Mouse (Mus musculus): ENCODE data around the gene H6pd. TPM values are rescaled to one million over a fixed set of nuclear protein-coding genes. Genes with fewer than 3 reads are reported as not detected.

Gene H6pd
- polyA plus RNA-seq, 1 experiment, result 7.3 TPM

DNA sequence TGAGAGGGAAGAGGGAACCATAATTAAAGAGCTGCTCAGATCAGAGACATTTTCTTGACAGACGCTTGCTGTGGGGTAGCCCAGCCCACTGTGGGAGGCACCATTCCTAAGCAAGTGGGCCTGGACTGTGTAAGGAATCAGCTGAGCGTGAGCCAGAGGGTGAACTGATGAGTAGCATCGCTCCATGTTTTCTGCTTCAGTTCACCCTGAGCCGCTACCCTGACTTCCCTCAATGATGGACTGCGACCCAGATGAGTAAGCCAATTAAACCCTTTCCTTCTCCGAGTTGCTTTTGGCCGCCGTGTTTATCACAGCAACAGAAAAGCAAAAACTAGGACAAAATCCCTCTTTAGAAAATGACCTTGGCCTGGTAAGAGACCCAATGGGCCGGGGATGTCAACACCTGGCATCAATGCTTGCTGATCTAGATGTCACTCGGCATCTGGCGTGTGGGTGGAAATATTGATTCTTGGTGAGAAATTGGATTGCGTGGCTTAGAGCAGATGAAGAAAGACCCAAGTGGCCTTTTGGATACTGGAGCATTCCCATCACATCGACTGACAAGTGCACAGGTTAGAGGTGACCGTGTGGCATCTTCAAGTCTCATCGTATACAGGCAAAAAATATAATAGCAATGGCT, 11.0 kb upstream of the H6pd start:
- TF ChIP-seq CTCF (IDR thresholded peaks at IDR 0.05; ENCODE audit: control insufficient read depth, insufficient read depth, insufficient replicate concordance, low read depth, low read length) (no peak), POLR2A (IDR thresholded peaks at IDR 0.05; ENCODE audit: control insufficient read depth, low read depth, low read length) (no peak)
- H3K27me3 ChIP-seq (ENCODE audit: control insufficient read depth, insufficient read depth, low read length), result no peaks in the 10 kb centered on the region
- H3K27ac ChIP-seq (ENCODE audit: control insufficient read depth, insufficient read depth, low read depth, low read length), result no peak overlapping the region
- H3K36me3 ChIP-seq (ENCODE audit: control insufficient read depth, insufficient read depth, low read length), result no peaks in the 10 kb centered on the region
- peaks cover 4% of the 10 kb centered on the region for H3K4me1 ChIP-seq (ENCODE audit: control insufficient read depth, insufficient read depth, low read length)
- no peak overlapping the region for H3K4me3 ChIP-seq (ENCODE audit: control insufficient read depth, low read depth, low read length)

- Histone ChIP-seq H3K27ac (ENCODE audit: control insufficient read depth, insufficient read depth, low read depth, low read length) (peak overlapping the region; percentile 7), H3K27me3 (ENCODE audit: control insufficient read depth, insufficient read depth, low read length) (no peaks in the 10 kb centered on the region), H3K36me3 (ENCODE audit: control insufficient read depth, insufficient read depth, low read length) (no peaks in the 10 kb centered on the region), H3K4me1 (ENCODE audit: control insufficient read depth, insufficient read depth, low read length) (peaks cover 6% of the 10 kb centered on the region), H3K4me3 (ENCODE audit: control insufficient read depth, low read depth, low read length) (0 out of 2 replicates have a peak overlapping the region, but pooled peaks have one; percentile 7)
- TF ChIP-seq POLR2A (IDR thresholded peaks at IDR 0.05; ENCODE audit: control insufficient read depth, low read depth, low read length), result peak; percentile 39; the same call in 1 of the 2 replicates
- TF ChIP-seq CTCF (IDR thresholded peaks at IDR 0.05; ENCODE audit: control insufficient read depth, insufficient read depth, insufficient replicate concordance, low read depth, low read length), result no peak
Observed at GRCm38 (mm10) chr4:150015436-150015835, 6.6 kb upstream of the H6pd start.

DNA sequence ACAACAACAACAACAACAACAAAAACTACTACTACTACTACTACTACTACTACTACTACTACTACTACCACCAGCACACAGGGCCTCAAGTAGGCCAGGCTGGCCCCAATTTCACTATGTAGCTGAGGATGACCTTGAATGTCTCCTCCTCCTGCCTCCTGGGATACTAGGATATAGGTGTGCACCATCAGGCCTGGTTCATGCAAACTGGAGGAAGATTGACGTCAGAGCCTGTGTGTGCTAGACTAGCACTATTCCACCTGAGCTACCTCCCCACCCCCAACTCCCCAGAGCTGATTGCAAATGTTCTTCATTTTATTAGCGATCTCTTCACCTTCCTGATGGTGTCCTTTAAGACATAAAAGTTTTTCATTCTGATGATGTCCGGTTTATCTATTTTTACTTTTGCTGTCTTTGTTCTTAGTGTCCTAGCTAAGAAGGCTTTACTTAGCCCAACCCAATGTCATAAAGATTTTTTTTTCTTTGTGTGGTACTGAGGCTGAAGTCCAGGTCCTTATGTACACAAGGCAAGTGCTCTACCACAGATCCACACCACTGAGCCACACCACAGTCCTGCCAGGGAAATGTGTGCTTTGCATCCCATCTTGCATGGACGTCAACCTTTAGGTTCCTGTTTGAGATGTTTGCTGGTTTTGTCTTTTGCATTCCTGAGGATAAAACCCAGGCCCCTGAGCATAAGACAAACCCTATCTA, 5.7 kb upstream of the H6pd start:
- H3K36me3 ChIP-seq (ENCODE audit: control insufficient read depth, insufficient read depth, low read length), result no peaks in the 10 kb centered on the region
- TF ChIP-seq CTCF (IDR thresholded peaks at IDR 0.05; ENCODE audit: control insufficient read depth, insufficient read depth, insufficient replicate concordance, low read depth, low read length), result no peak
- TF ChIP-seq POLR2A (IDR thresholded peaks at IDR 0.05; ENCODE audit: control insufficient read depth, low read depth, low read length), result no peak
- no peak overlapping the region for H3K27ac ChIP-seq (ENCODE audit: control insufficient read depth, insufficient read depth, low read depth, low read length)
- no peak overlapping the region for H3K4me3 ChIP-seq (ENCODE audit: control insufficient read depth, low read depth, low read length)
- H3K4me1 ChIP-seq (ENCODE audit: control insufficient read depth, insufficient read depth, low read length), result peaks cover 6% of the 10 kb centered on the region
- H3K27me3 ChIP-seq (ENCODE audit: control insufficient read depth, insufficient read depth, low read length), result no peaks in the 10 kb centered on the region

- H3K27ac ChIP-seq (ENCODE audit: control insufficient read depth, insufficient read depth, low read depth, low read length), result no peak overlapping the region
- H3K36me3 ChIP-seq (ENCODE audit: control insufficient read depth, insufficient read depth, low read length), result no peaks in the 10 kb centered on the region
- TF ChIP-seq POLR2A (IDR thresholded peaks at IDR 0.05; ENCODE audit: control insufficient read depth, low read depth, low read length) (no peak), CTCF (IDR thresholded peaks at IDR 0.05; ENCODE audit: control insufficient read depth, insufficient read depth, insufficient replicate concordance, low read depth, low read length) (no peak)
- H3K4me3 ChIP-seq (ENCODE audit: control insufficient read depth, low read depth, low read length), result no peak overlapping the region
- no peaks in the 10 kb centered on the region for H3K27me3 ChIP-seq (ENCODE audit: control insufficient read depth, insufficient read depth, low read length)
- H3K4me1 ChIP-seq (ENCODE audit: control insufficient read depth, insufficient read depth, low read length), result peaks cover 10% of the 10 kb centered on the region
Observed at GRCm38 (mm10) chr4:150013805-150014204, 5.0 kb upstream of the H6pd start.

DNA sequence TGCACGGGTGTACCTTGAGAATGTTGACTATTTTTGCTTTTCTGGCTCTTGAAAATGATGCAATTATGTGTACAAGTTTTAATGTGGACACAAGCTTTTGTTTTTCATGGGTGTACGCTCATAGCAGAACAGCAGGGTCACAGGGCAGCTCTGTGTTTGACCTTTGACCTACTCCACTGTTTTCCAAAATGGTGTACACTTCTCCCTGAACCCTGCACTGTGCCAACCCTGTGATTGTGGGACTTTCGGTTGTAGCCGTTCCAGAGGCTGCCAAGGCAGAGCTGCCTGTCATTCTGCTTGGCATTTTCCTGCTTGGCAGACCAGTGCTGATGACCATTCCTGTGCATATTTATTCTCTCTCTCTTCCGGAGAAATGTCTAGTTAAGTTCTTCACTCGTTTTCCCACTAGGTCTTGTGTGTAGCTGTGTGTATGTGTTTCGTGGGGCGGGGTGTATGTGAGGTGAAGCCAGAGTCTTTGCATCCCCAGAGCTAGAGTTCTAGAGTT, 4.4 kb upstream of the H6pd start:
- Histone ChIP-seq H3K27me3 (ENCODE audit: control insufficient read depth, insufficient read depth, low read length) (no peaks in the 10 kb centered on the region), H3K36me3 (ENCODE audit: control insufficient read depth, insufficient read depth, low read length) (no peaks in the 10 kb centered on the region), H3K4me1 (ENCODE audit: control insufficient read depth, insufficient read depth, low read length) (peaks cover 12% of the 10 kb centered on the region), H3K27ac (ENCODE audit: control insufficient read depth, insufficient read depth, low read depth, low read length) (no peak overlapping the region), H3K4me3 (ENCODE audit: control insufficient read depth, low read depth, low read length) (no peak overlapping the region)
- TF ChIP-seq CTCF (IDR thresholded peaks at IDR 0.05; ENCODE audit: control insufficient read depth, insufficient read depth, insufficient replicate concordance, low read depth, low read length), result no peak
- TF ChIP-seq POLR2A (IDR thresholded peaks at IDR 0.05; ENCODE audit: control insufficient read depth, low read depth, low read length), result no peak

GRCm38 (mm10) chr4:150012322-150012723, 3.5 kb upstream of the H6pd start:
- H3K4me3 ChIP-seq (ENCODE audit: control insufficient read depth, low read depth, low read length), result no peak overlapping the region
- TF ChIP-seq POLR2A (IDR thresholded peaks at IDR 0.05; ENCODE audit: control insufficient read depth, low read depth, low read length), result no peak
- TF ChIP-seq CTCF (IDR thresholded peaks at IDR 0.05; ENCODE audit: control insufficient read depth, insufficient read depth, insufficient replicate concordance, low read depth, low read length), result no peak
- H3K27ac ChIP-seq (ENCODE audit: control insufficient read depth, insufficient read depth, low read depth, low read length), result no peak overlapping the region
- no peaks in the 10 kb centered on the region for H3K36me3 ChIP-seq (ENCODE audit: control insufficient read depth, insufficient read depth, low read length)
- peaks cover 15% of the 10 kb centered on the region for H3K4me1 ChIP-seq (ENCODE audit: control insufficient read depth, insufficient read depth, low read length)
- H3K27me3 ChIP-seq (ENCODE audit: control insufficient read depth, insufficient read depth, low read length), result no peaks in the 10 kb centered on the region

DNA sequence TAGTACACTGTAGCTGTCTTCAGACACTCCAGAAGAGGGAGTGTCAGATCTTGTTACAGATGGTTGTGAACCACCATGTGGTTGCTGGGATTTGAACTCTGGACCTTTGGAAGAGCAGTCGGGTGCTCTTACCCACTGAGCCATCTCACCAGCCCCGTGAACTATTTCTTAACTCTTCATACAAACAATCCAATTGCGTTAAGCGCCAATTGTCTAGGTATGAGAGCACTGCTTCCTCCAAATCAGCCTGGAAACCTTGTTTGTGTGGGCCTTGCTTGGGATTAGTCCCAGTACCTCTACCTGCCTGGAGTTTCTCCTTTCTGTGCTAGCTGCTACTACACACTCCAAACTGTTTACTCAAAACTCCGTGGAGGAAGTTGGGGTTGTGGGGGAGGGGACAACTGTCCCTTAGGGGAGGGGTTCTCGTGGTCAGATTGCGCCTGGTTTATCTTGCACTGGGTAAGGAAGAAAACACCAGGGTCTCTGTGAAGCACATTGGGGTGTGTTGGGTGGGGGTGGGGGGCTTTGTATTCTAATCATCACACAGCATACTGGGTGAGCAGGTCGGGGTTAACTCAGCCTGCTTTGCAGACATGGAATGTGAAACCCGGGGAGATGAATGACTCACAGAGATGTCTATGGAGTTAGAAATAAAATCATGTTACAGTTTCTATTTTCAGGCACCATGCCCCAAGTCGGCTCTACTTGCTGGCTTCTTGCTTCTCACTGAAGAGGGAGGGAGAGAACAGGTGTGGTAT, 2.9 kb upstream of the H6pd start:
- no peak overlapping the region for H3K27ac ChIP-seq (ENCODE audit: control insufficient read depth, insufficient read depth, low read depth, low read length)
- no peaks in the 10 kb centered on the region for H3K27me3 ChIP-seq (ENCODE audit: control insufficient read depth, insufficient read depth, low read length)
- H3K4me3 ChIP-seq (ENCODE audit: control insufficient read depth, low read depth, low read length), result no peak overlapping the region
- no peak for TF ChIP-seq CTCF (IDR thresholded peaks at IDR 0.05; ENCODE audit: control insufficient read depth, insufficient read depth, insufficient replicate concordance, low read depth, low read length)
- no peak for TF ChIP-seq POLR2A (IDR thresholded peaks at IDR 0.05; ENCODE audit: control insufficient read depth, low read depth, low read length)
- peaks cover 15% of the 10 kb centered on the region for H3K4me1 ChIP-seq (ENCODE audit: control insufficient read depth, insufficient read depth, low read length)
- no peaks in the 10 kb centered on the region for H3K36me3 ChIP-seq (ENCODE audit: control insufficient read depth, insufficient read depth, low read length)

Measured in testis, adult 2 months (tissue).